Mouse (Mus musculus) retina, embryonic 14.5 days (tissue): ENCODE data around the gene Coq10a.

ENCODE experiments used
- DNase-seq: peaks from one replicate; pipeline ENCODE4 v3.0.0-alpha.2; 2015; ENCODE audit warnings: low spot score

Coq10a gene

DNA sequence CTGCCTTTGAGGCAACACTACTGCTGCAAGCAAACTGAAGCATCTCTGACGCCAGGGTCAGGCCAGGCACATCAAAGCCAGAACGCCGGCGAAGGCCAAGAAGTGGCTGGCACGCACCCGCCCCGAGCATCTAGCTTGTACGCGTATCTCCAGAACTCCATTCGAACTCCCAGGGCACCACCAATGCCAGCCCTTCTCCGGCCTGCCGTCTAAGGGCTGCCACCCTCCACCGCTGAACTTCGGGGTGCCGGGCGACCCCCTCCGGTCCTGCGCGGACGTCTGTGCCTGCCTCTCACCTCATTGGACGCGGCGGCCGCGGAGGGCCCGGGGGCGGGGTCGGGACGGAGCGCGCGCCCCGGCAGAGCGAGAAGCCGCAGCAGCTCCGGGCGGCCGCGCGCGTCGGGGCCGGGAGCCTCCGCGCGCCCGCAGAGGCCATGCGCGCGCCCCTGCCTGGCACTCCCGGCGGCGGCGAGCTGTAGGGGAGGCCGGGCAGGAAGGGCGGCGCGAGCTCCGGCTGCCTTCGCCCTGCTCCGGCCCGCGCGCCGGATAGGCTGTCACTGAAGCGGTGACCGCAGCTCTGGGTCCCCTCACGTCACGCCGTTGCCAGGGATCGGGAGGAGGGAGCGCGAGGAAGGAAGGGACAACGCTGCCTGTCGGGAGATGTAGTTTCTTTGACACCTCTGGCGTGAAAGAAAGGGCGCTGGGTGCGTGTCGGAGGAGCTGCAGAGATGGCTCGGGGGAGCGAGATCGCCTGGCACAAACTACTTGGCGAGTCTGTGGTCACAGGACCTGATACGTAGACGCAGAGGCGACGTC, at the start of gene Coq10a:
Gene Coq10a (minus strand): TSS at position 596 of the 816 bp plus-strand sequence.
- DNase-seq, result peak; percentile 90

DNA sequence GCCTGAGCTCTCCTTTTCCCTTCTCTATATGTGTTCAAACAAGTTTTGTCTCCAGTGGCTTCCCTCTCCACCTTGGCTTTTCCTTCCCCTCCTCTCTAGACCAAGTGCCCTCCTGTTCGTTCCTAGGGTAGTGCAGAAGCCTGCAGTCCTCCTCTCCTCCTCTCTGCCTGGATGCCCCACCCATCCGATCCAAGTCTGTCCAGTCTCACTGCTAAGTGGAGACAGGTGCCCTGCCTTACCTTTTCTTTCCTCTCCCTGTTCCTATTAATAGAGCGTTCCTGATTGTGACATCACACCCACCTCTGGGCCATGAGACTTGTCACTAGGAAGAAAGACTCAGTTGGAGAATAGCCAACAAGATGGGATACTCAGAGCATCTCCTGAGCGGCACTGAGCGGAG, 46.1 kb upstream of the Coq10a start:
- no peak for DNase-seq

DNA sequence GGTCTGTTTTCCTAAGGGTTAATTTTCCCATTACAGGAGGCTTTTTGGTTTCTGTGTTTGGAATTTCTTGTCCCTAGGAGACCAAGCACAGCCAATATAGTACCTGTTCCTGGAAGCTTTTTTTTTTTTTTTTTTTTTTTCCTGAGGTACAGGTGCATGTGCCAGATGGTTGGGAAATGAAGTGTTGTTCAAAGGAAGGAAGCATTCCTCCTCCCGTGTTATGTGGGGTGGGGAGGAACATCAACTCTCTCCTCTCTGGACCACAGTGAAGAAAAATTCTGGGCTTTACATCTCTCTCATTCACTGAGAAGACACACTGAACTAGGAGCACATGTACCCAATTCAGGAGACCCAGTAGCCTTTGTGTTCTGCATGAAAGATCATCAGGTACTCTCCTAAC, 44.3 kb upstream of the Coq10a start:
- no peak for DNase-seq

DNA sequence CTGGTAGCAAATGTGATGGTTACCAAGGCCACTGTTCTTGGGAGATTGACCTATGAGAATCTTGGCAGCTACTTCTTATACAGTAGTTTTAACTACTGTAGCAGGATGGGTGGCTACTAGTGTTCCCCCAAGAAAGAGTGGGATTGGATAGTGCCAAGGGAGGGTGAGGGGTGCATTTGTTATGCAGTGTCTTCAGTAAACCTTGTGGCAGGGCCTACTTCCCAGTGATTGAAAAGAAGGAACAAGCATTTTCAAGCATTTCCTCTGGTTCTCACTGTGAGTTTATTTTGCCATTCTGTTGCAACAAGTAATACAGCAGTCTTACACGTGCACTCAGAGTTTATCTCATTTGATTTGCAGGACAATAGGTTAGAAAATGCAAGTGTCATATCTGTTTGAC, 43.8 kb upstream of the Coq10a start:
- no peak for DNase-seq

DNA sequence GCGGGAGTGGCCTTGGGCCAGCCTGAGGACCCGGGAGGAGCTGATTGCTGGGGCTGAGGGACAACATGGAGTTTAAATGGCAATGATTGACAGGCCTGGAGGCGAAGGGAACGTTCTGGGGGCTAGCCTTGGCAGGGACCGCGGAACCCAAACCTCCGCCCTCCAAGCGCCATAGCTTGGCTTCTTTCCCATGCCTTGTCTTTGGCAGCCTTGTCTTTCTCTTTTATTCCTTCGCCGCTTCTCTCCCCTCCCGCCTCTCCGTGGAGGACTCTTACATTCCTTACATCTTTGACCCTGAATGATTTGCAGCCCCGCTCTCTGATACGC, 43.2 kb upstream of the Coq10a start:
- no peak for DNase-seq

DNA sequence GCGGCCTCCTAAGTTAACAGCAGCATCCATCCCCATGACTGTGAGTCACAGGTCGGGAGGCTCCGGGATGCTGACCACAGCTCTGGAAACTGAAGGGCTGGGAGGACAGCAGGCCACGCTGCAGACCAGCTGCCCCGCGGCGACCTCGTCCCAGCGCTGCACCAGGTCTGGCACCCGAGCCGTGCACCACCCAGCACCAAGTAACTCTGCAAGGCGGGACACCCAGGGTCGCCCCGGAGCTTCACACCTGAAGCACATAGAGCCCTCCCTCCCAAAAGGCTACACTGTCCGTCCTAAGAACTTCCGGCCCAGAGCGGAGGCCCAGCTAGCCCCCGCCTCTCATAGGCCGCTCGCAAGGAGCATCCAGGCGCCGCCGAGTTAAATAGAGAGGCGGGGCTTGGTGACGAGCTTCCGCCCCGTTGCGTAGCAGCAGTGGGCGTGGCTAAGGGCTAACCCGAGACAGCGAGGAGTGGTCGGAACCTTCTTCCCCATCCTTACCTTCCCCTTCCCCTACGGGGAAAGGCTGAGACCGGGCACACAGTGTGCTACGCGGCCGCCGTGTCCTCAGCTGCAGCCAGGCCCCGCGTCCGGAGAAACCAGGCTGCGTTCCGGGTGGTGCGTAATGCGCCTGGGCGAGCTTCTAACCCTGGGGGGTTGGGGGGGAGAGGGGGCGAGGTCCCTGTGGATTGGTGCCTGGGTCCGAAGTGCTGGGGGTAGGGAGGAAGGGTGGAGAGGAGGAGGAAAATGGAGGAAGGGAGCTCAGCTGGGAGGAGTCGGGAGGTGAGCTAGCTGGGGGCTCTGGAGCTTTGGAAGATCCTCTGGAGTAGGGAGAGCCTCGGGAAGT, 42.6 kb upstream of the Coq10a start, which contains the start of the genes Nabp2 and Rnf41:
Gene Nabp2 (minus strand): TSS at position 282 of the 844 bp plus-strand sequence.
Gene Rnf41 (plus strand): TSS at position 447 of the 844 bp plus-strand sequence.
- DNase-seq, result peak; percentile 98

DNA sequence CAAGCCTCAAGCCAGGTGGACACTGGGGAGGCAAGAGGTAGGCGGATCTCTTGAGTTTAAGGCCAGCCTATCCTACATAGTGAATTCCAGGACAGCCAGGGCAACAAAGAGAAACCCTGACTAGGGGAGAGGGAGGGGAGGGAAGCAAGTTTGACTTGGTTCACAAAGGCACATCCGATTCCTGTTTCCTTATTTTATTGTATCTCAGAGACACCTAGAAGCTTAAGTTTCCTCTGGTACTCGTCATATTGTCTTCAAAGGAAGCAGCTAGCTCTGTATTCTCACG, 41.7 kb upstream of the Coq10a start:
- no peak for DNase-seq

DNA sequence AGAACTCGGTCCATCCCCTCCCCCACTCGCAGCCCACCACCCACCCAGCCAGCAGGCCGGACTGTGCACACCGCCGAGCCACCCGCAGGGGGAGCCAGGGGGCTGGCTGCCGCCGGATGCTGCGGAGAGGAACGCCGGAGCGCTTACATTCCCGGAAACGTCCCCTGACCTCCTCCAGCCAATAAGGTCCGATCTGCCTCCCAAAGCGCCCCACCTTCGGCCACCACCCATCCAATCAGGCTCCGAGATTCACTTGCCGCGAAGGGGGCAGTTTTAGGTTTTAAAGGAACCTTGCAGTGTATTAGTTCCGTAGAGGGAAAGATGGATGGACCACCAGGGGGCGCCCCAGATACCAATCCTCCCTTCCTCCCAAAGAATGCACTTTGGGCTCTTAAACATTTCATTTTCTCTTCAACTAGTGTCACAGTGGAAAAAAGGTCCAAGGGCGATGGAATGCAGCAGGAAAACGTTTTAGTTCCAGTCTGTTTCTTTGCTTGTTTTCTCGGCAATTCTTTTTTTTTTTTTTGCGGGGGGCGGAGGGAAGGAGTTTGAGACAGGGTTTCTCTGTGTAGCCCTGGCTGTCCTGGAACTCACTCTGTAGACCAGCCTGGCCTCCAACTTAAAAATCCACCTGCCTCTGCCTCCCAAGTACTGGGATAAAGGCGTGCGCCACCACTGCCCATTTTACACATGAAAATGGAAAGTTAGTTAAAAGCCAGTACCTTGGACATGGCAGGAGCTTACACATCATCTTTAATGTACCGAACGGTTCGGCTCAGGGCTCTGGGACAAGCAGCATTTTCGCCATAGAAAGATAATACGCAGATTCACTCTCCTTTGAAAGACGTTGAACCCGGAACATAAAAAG, 41.1 kb upstream of the Coq10a start:
- peak; percentile 98 for DNase-seq

DNA sequence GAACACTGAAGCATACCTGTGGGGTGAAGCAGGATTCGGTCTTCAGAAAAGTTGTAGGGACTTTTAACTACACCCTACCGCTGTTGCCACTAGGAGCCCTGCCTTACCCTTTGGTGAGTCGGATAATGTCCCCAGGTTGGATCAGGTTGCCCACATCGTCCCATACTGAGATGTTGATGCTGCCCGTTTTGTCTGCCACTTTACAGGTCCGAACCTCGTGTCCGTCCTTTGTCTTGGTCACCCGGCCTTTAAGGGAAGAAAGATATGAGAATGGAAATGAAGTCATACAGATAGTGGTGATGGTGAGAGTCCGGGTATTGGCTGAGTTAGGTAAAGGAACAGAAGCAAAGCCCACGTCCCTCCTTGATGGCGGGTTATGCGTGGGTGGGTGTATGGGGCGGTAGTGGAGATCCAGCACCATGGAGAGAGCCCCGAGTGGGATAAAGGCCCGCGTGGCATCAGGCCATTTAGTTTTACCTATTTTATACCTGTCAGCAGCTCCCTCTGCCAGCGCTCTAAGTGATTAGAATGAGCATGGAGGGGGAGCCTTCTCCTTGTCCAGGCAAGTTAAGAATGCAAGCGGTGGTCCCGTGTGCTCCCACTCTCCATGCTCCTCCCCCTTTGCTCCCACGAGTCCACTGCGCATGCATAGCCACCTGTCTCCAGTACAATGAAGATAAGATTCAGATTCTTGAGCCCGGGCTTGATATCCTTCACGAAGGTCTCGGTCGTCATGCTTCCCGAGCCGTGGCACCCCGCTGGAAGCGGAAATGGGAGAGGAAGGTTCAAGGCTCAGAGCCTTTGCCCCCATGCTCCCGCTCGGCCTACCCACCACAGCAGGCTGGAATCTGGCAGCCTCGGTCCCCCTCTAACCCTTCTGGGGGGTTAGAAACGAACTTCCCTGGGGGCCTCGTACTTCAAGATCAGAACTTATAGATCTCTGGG, 40.1 kb upstream of the Coq10a start:
- peak; percentile 41 for DNase-seq

DNA sequence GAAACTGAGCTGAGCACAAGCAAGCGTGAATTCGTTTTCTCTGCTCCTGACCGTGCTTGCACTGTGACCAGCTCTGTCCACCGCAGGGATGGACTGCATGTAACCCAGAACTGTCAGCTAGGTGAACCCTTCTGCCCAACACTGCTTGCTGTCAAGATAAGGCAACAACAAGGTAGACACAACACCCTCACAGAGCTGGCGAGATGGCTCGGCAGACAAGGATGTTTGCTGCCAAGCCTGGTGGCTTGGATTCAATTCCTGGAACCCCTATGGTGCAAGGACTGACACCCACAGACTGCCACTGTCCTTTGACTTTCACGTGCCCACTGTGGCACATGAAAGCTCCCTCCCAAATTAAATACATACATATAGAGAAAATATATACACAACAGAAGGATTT, 35.1 kb upstream of the Coq10a start:
- no peak for DNase-seq

DNA sequence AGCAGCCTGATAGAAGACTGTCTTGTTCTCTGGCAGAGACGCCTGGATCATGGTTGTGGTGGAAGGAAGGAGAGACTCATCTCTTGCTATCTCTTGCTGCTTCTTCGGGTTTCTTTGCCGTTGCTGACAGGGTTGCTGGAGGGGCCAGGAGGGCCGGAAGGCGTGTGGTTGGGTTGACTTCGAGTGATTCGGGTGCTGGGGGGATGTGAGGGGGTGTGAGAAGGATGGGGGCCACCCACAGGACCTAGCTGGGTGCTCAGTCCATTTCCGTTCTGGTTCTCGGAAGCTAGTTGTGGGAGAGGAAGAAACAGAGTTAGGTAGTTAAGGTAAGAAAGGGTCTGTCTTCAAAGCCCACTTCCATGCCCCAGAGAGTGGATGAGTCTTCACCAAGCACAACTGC, 32.8 kb upstream of the Coq10a start:
- no peak for DNase-seq

DNA sequence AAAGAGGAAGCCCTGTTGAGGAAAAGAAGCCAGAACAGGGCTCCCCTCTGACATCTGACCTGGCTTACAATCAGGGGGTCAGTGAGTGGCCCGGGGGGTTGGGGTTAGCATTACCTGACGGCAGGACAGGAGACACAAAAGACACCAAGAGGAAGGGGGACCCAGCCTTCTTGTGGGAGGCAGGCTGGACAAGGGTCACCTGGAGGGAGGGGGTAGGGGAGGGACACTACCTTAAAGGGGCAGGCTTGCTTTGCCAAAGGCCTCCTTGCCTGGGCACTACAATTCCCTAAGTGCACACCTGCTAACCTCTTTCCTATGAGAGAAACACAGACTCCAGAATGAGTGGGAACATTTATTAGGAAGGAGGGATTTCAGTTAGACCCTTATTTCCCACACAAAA, 32.3 kb upstream of the Coq10a start, which contains the start of gene Slc39a5:
Gene Slc39a5 (minus strand): TSS at position 174 of the 400 bp plus-strand sequence.
- no peak for DNase-seq

DNA sequence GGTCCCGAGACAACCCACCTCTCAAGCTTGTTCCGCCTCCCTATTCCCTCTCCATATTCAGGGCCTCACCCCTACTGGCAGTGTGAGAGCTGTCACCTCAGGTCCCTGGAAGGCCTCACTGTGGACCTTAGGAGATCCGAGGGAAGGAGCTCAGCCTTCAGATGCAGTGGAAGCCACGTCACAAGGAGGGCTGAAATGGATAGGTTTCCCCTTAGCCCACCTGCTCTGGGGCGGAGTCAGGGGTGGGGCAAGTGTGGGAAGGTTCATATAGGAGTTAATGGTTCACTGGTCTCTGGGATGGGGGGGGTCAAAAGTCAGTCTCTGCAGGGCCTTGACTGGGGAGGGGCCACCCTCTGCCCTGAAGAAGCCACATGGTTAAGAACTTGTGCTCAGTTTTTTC, 31.5 kb upstream of the Coq10a start:
- no peak for DNase-seq

DNA sequence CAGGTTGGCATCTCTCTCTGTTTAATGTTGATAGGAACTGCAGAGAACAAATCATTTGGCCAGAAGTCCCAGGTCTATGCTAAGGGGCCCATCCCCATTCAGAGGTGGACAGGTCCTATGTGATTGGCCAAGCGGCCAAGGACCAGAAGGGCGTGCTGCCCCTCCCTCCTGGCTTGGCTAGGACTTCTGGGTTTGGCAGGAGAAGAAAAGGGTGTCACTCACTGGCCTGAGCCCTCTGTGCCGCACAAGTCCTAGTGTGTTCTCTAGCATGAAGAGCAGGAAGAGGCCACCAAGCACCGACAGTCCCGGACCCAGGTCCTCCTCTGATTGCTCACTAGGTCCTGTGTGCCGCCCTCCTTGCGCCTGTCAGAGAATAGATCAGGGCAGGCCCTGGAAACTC, 28.7 kb upstream of the Coq10a start:
- no peak for DNase-seq

DNA sequence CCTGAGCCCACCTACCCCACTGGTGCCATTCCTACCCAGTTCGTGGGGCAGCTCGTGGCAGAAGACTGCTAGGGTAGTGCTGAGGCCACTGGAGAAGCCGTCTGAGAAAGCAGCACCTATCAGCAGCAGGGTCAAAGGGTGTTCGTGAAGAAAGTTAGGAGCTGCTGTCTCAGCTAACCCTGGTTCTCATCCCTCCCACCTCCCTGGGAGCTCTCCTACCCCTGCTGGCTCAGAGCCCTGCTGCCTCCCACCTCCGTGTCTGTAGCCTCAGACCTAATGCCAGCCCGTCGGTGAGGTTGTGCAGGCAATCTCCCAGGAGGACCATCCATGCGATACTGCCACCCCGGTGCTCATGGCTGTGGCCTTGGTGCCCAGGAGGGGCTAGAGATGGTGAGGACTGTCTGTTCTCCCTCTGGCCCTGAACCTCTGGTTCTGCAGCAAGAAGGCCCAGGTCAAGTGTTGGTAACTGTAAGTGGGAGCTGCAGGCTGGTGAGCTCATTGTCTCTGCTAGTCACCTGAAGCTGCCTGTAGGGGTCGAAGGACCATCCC, 28.0 kb upstream of the Coq10a start:
- no peak for DNase-seq

DNA sequence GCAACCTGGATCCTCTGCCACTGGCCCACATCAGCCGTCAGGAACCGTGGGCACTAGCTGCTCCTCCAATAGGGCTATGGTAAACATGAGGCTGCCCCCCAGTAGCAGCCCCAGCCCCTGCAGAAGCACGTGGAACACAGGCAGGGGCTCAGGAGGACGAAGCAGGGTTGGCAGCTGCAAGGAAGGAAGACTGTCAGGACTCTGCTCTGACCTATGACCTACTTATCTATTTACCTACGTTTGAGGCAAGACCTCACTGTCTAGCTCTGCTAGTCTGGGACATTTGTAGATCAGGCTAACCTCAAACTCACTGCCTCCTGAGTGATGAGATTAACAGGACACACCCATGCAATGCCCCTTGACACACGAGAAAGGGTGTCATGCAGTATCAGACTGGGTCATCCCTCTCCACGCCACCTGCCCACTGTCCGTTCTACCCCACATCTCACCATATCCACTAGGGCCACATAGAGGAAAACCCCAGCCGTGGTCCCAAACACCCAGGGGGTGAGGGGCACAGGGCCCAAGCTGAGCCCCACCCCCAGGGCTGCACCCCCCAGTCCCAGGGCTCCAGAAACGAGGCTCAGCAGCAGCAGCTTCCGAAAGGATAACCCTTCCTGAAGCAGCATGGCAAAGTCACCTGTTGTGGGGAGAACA, 27.3 kb upstream of the Coq10a start:
- DNase-seq, result no peak

DNA sequence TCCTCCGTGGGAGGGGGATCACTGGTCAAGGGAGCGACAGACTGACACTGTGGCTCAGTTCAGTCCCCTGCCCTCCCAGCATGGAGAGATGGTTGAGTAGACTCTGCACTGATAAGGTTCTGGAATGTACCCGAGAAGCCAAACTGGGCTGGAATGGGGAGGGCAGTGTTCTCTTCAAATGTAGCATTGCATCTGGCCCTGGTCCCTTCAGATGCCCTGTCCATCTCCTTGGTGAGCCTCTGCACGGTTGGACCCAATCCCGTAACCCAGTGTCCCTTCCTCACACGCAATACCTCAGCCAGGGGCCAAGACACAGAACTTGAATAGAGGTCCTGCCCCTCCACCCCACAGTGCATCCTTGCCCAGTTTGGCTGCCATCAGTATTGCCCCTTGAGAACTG, 23.1 kb upstream of the Coq10a start:
- no peak for DNase-seq

DNA sequence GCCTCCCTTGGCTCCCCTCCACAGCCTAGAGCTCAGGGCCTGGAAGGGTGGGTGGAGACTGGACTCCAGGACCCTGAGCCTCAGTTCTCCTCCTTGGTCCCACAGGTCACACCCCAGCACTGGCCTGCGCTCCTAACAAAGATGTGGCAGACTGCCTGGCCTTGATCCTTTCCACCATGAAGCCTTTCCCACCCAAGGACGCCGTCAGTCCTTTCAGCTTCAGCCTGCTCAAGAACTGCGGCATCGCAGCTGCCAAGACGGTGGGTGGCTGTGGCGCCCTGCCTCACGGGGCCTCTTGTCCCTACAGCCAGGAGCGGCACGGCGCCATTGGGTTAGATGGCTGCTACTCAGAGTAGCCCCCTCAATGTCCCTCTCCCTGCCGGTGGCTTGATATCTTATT, 21.6 kb upstream of the Coq10a start:
- no peak for DNase-seq

DNA sequence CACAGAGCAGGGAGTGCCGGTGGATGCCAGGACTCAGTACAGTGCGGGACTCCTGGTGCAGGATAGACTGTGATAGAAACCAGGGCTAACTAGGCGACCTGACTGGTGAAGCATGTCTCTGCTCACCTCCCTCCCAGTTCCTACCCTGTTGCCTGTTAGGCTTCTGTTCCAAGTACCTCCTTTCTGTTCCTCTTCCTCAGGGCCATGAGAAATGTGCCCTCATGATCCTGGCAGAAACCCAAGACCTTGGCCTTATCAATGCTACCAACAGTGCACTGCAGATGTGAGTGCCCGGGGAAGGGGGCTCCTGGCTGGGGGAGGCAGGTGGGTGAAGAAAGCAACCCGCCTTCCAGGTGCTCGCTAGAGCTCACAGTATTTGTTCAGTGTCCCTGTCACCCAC, 20.8 kb upstream of the Coq10a start:
- DNase-seq, result no peak

DNA sequence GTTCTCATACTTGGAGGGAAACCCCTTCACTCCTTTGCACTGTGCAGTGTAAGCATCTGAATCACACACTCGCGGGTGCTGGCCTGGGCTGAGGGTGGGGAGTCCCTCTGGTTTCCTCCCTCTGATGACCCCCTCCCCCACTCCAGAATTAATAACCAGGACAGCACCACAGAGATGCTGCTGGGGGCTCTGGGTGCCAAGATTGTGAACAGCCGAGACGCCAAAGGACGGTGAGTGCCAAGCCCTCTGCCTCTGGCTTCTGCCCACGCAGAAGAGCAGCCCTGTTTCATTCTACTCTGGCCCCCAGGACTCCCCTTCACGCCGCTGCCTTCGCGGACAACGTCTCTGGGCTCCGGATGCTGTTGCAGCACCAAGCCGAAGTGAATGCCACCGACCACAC, 20.1 kb upstream of the Coq10a start:
- no peak for DNase-seq

DNA sequence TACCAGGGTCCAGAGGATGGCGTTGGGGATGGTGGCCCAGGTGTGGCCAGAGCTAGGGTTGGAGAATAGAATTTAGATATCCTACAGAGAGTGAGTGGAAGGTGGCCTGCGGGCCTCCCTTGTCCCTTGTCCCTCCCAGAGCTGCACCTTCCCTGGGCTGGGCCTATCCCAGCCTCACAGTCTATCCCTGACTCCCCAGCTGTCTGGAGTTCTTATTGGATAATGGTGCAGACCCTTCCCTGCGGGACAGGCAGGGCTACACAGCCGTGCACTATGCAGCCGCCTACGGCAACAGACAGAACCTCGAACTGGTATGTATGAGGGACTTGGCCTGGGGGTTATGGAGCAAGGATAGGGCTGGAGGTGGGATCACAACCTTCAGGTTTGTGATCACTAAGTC, 17.1 kb upstream of the Coq10a start:
- DNase-seq, result no peak
